ENCODE assay signal across 8 mouse cellular contexts in genomic region chr6:128437288-128437687, GRCm38 (mm10). TPM values are rescaled to one million over a fixed set of nuclear protein-coding genes. Genes with fewer than 3 reads are reported as not detected.
A peak's percentile ranks its signal among the peaks of the same experiment; 100 is the strongest.
DNase-seq lines count a peak whose midpoint lies in the region; ATAC-seq and TF ChIP-seq lines count a peak whose summit lies in the region.

No protein-coding gene starts in this region.

- peak overlapping the region; percentile 96 for H3K9ac ChIP-seq in heart, embryonic 15.5 days
- peak overlapping the region; percentile 87 for H3K9ac ChIP-seq in MEL (ENCODE audit: control insufficient read depth, low read depth, low read length, poor library complexity, severe bottlenecking)
- peak overlapping the region; percentile 96 for H3K9ac ChIP-seq in hindbrain, embryonic 11.5 days (ENCODE audit: low read depth, low read length)
- H3K9ac ChIP-seq in midbrain, embryonic 11.5 days (ENCODE audit: low read length): peak overlapping the region; percentile 97

- DNase-seq in heart, postnatal 10 days: no peak
- DNase-seq in MEL (ENCODE audit: low read depth, low spot score): peak; percentile 73
- no peak for DNase-seq in hindbrain, embryonic 11.5 days (ENCODE audit: low spot score)
- no peak for DNase-seq in midbrain, embryonic 11.5 days (ENCODE audit: low spot score, missing footprints)
- DNase-seq in ovary, postnatal 36 days (ENCODE audit: low spot score): no peak
- no peak for DNase-seq in ovary, postnatal 10 days (ENCODE audit: low spot score)
- no peak for DNase-seq in layer of hippocampus, postnatal 10 days (ENCODE audit: low spot score in 2 of 2)

- H3K27me3 ChIP-seq in heart, embryonic 15.5 days: no peaks in the 10 kb centered on the region
- no peaks in the 10 kb centered on the region for H3K27me3 ChIP-seq in MEL (ENCODE audit: control insufficient read depth in 1 of 2, insufficient read depth in 2 of 2, low read length in 2 of 2)
- H3K27me3 ChIP-seq in hindbrain, embryonic 11.5 days (ENCODE audit: control insufficient read depth, insufficient read depth, low read length): no peaks in the 10 kb centered on the region
- no peaks in the 10 kb centered on the region for H3K27me3 ChIP-seq in midbrain, embryonic 11.5 days (ENCODE audit: control insufficient read depth, insufficient read depth, low read length)

- no peak for TF ChIP-seq RAD21 in MEL (IDR thresholded peaks at IDR 0.05; ENCODE audit: low read depth, low read length)

- TF ChIP-seq POLR2A in MEL (IDR thresholded peaks at IDR 0.05; ENCODE audit: control insufficient read depth in 1 of 2, insufficient read depth in 1 of 2, low read depth in 1 of 2, low read length in 2 of 2, poor library complexity in 1 of 2): 0 out of 4 replicates have a peak, but pooled peaks of 1 of the 2 experiments have one; percentile 51

- WGBS in heart, embryonic 15.5 days: 3% methylated on average over 10 of the region's 10 CpGs
- 7% methylated on average over 10 of the region's 10 CpGs for WGBS in hindbrain, embryonic 11.5 days
- 5% methylated on average over 10 of the region's 10 CpGs for WGBS in midbrain, embryonic 11.5 days

- H3K36me3 ChIP-seq in heart, embryonic 15.5 days: peaks cover 32% of the 10 kb centered on the region
- H3K36me3 ChIP-seq in MEL (ENCODE audit: control insufficient read depth in 1 of 2, insufficient read depth in 2 of 2, low read length in 2 of 2): peaks cover 19 to 20% of the 10 kb centered on the region in 2 experiments
- H3K36me3 ChIP-seq in hindbrain, embryonic 11.5 days (ENCODE audit: control insufficient read depth, insufficient read depth, low read length): peaks cover 22% of the 10 kb centered on the region
- H3K36me3 ChIP-seq in midbrain, embryonic 11.5 days (ENCODE audit: control insufficient read depth, insufficient read depth, low read length): peaks cover 34% of the 10 kb centered on the region

- TF ChIP-seq CTCF in MEL (IDR thresholded peaks at IDR 0.05 in 2 of 3, conservative IDR thresholded peaks at IDR 0.05 in 1 of 3; ENCODE audit: control insufficient read depth in 1 of 3, insufficient read depth in 1 of 3, low read depth in 2 of 3, low read length in 3 of 3, poor library complexity in 1 of 3, severe bottlenecking in 1 of 3): no peak

- H3K27ac ChIP-seq in heart, embryonic 15.5 days: peak overlapping the region; percentile 95
- H3K27ac ChIP-seq in MEL (ENCODE audit: control insufficient read depth, low read depth, low read length): peak overlapping the region; percentile 58
- peak overlapping the region; percentile 86 for H3K27ac ChIP-seq in hindbrain, embryonic 11.5 days (ENCODE audit: low read depth, low read length)
- peak overlapping the region; percentile 83; the same call in 1 of the 2 replicates for H3K27ac ChIP-seq in midbrain, embryonic 11.5 days (ENCODE audit: low read depth, low read length)

- no peak; a peak in 1 of 4 replicates for TF ChIP-seq EP300 in MEL (IDR thresholded peaks at IDR 0.05; ENCODE audit: low read depth in 1 of 2, low read length in 2 of 2)

- intact Hi-C loops in heart, postnatal 10 days (cut with DNase I): loop anchor here (5.0 to 10.0 kb wide), 2 partner anchors 40 to 328 kb away; no protein-coding TSS in a partner anchor

- peaks cover 52% of the 10 kb centered on the region for H3K4me1 ChIP-seq in heart, embryonic 15.5 days (replicated peaks)
- H3K4me1 ChIP-seq in MEL (ENCODE audit: control insufficient read depth in 1 of 2, insufficient read depth in 2 of 2, low read length in 2 of 2): peaks cover 12 to 19% of the 10 kb centered on the region in 2 experiments
- peaks cover 2% of the 10 kb centered on the region; the same call in 1 of the 2 replicates for H3K4me1 ChIP-seq in hindbrain, embryonic 11.5 days (replicated peaks; ENCODE audit: control insufficient read depth, insufficient read depth, low read length)
- H3K4me1 ChIP-seq in midbrain, embryonic 11.5 days (ENCODE audit: control insufficient read depth, insufficient read depth, low read length): peaks cover 12% of the 10 kb centered on the region

- peak overlapping the region; percentile 85 for H3K4me2 ChIP-seq in heart, embryonic 15.5 days
- H3K4me2 ChIP-seq in hindbrain, embryonic 11.5 days (replicated peaks; ENCODE audit: low read depth, low read length): peak overlapping the region; percentile 60
- H3K4me2 ChIP-seq in midbrain, embryonic 11.5 days: peak overlapping the region; percentile 80

- H3K9me3 ChIP-seq in heart, embryonic 15.5 days (replicated peaks): no peaks in the 10 kb centered on the region
- H3K9me3 ChIP-seq in MEL (replicated peaks; ENCODE audit: insufficient read depth, low read length): no peaks in the 10 kb centered on the region
- H3K9me3 ChIP-seq in hindbrain, embryonic 11.5 days (ENCODE audit: control insufficient read depth, low read length): no peaks in the 10 kb centered on the region
- H3K9me3 ChIP-seq in midbrain, embryonic 11.5 days (ENCODE audit: control insufficient read depth, low read length): no peaks in the 10 kb centered on the region

- peaks cover 19% of the 10 kb centered on the region for H3K79me2 ChIP-seq in MEL (ENCODE audit: control insufficient read depth, insufficient read depth, low read length, poor library complexity)

- ATAC-seq in heart, embryonic 15.5 days (replicated peaks; ENCODE audit: insufficient number of reproducible peaks, insufficient read depth, low FRiP score, low read depth): no peak
- no peak for ATAC-seq in hindbrain, embryonic 11.5 days (ENCODE audit: low FRiP score)
- no peak for ATAC-seq in midbrain, embryonic 11.5 days (ENCODE audit: low FRiP score)

- peak overlapping the region; percentile 91 for H3K4me3 ChIP-seq in heart, embryonic 15.5 days
- H3K4me3 ChIP-seq in MEL (ENCODE audit: control insufficient read depth in 1 of 2, insufficient read depth in 1 of 2, low read depth in 2 of 2, low read length in 2 of 2): peak overlapping the region; percentile 92 to 99
- peak overlapping the region; percentile 97 for H3K4me3 ChIP-seq in hindbrain, embryonic 11.5 days (ENCODE audit: low read depth, low read length)
- peak overlapping the region; percentile 97 for H3K4me3 ChIP-seq in midbrain, embryonic 11.5 days (ENCODE audit: low read depth, low read length)

TF ChIP-seq in MEL, 35 proteins besides CTCF, POLR2A, EP300 and RAD21 (continues in another document):
- TF ChIP-seq MAZ (IDR thresholded peaks at IDR 0.05; ENCODE audit: low read depth, low read length): 0 out of 2 replicates have a peak, but pooled peaks have one; percentile 47
- TF ChIP-seq USF2 (IDR thresholded peaks at IDR 0.05; ENCODE audit: borderline replicate concordance in 1 of 2, insufficient read depth in 1 of 2, low read depth in 1 of 2, low read length in 2 of 2): no peak
- no peak for TF ChIP-seq MEF2A (IDR thresholded peaks at IDR 0.05; ENCODE audit: extremely low read depth, insufficient replicate concordance, low read depth, low read length, poor library complexity, severe bottlenecking)
- TF ChIP-seq MAX (IDR thresholded peaks at IDR 0.05; ENCODE audit: low read length): peak; percentile 67
- TF ChIP-seq E2F4 (IDR thresholded peaks at IDR 0.05; ENCODE audit: borderline replicate concordance, low read depth, low read length): peak; percentile 47; the same call in 1 of the 2 replicates
- TF ChIP-seq UBTF (IDR thresholded peaks at IDR 0.05; ENCODE audit: borderline replicate concordance, insufficient read depth, low read depth, low read length): no peak
- no peak for TF ChIP-seq CHD1 (IDR thresholded peaks at IDR 0.05; ENCODE audit: low read depth, low read length)
- TF ChIP-seq ZKSCAN1 (IDR thresholded peaks at IDR 0.05; ENCODE audit: low read depth, low read length): no peak
- TF ChIP-seq GATA1 (IDR thresholded peaks at IDR 0.05; ENCODE audit: low read depth, low read length): 0 out of 2 replicates have a peak, but pooled peaks have one; percentile 48
- TF ChIP-seq USF1 (IDR thresholded peaks at IDR 0.05; ENCODE audit: low read depth, low read length): no peak
- peak; percentile 62 for TF ChIP-seq MXI1 (IDR thresholded peaks at IDR 0.05; ENCODE audit: low read depth, low read length)
- TF ChIP-seq TAL1 (IDR thresholded peaks at IDR 0.05; ENCODE audit: low read length): no peak
- no peak for TF ChIP-seq ETS1 (IDR thresholded peaks at IDR 0.05; ENCODE audit: low read depth, low read length)
- no peak for TF ChIP-seq POLR2AphosphoS2 (IDR thresholded peaks at IDR 0.05; ENCODE audit: low read length)
- TF ChIP-seq SMC3 (IDR thresholded peaks at IDR 0.05; ENCODE audit: low read depth, low read length): no peak

RNA-seq across cellular contexts. Expression of gene Fkbp4, which starts 1.2 kb away (rescaled TPM):
- polyA plus RNA-seq in heart, embryonic 15.5 days (2015; fragmentation: Nextera tagmentation; extraction: Ambion mirVana): 245 and 276 TPM in 2 replicates
- 100 to 1,000 TPM; 202 to 247 TPM for total RNA-seq in heart, postnatal 10 days (2021)
- total RNA-seq in MEL (2012; rRNA removed): 332 and 333 TPM in 2 replicates
- polyA plus RNA-seq in MEL (2012; ENCODE audit: insufficient read depth in 1 of 2, insufficient read length in 2 of 2, low read depth in 1 of 2, low replicate concordance in 2 of 2, missing spikeins in 1 of 2): 100 to 1,000 TPM; 426 to 934 TPM
- 434 and 533 TPM in 2 replicates for polyA plus RNA-seq in hindbrain, embryonic 11.5 days (2014; fragmentation: Nextera tagmentation; extraction: Ambion mirVana)
- 559 and 584 TPM in 2 replicates for polyA plus RNA-seq in midbrain, embryonic 11.5 days (2014; fragmentation: Nextera tagmentation; extraction: Ambion mirVana)
- total RNA-seq in layer of hippocampus, postnatal 10 days (2021): 100 to 1,000 TPM; 117 to 118 TPM

RNA-seq across cellular contexts. Expression of gene Itfg2, which starts 12.6 kb away (rescaled TPM):
- 21.8 and 33.7 TPM in 2 replicates for polyA plus RNA-seq in heart, embryonic 15.5 days (2015; fragmentation: Nextera tagmentation; extraction: Ambion mirVana)
- 10 to 100 TPM; 21.5 to 30.8 TPM for total RNA-seq in heart, postnatal 10 days (2021)
- 16.6 and 17.8 TPM in 2 replicates for total RNA-seq in MEL (2012; rRNA removed)
- polyA plus RNA-seq in MEL (2012; ENCODE audit: insufficient read depth in 1 of 2, insufficient read length in 2 of 2, low read depth in 1 of 2, low replicate concordance in 2 of 2, missing spikeins in 1 of 2): 10 to 100 TPM in 1 of 2 experiments, not detected in 1; 44.8 TPM
- 28.4 and 32.2 TPM in 2 replicates for polyA plus RNA-seq in hindbrain, embryonic 11.5 days (2014; fragmentation: Nextera tagmentation; extraction: Ambion mirVana)
- 26.3 and 27.2 TPM in 2 replicates for polyA plus RNA-seq in midbrain, embryonic 11.5 days (2014; fragmentation: Nextera tagmentation; extraction: Ambion mirVana)
- total RNA-seq in layer of hippocampus, postnatal 10 days (2021): 10 to 100 TPM; 21.9 to 23.8 TPM

RNA-seq across cellular contexts. Expression of gene Nrip2, which starts 38.2 kb away (rescaled TPM):
- 2.3 and 4.0 TPM in 2 replicates for polyA plus RNA-seq in heart, embryonic 15.5 days (2015; fragmentation: Nextera tagmentation; extraction: Ambion mirVana)
- total RNA-seq in heart, postnatal 10 days (2021): 1 to 10 TPM; 3.6 TPM
- 0.04 TPM in 1 of 2 replicates, not detected in the other for total RNA-seq in MEL (2012; rRNA removed)
- under 1 TPM in 1 of 2 experiments, not detected in 1; 0.86 TPM for polyA plus RNA-seq in MEL (2012; ENCODE audit: insufficient read depth in 1 of 2, insufficient read length in 2 of 2, low read depth in 1 of 2, low replicate concordance in 2 of 2, missing spikeins in 1 of 2)
- 2.4 and 3.1 TPM in 2 replicates for polyA plus RNA-seq in hindbrain, embryonic 11.5 days (2014; fragmentation: Nextera tagmentation; extraction: Ambion mirVana)
- polyA plus RNA-seq in midbrain, embryonic 11.5 days (2014; fragmentation: Nextera tagmentation; extraction: Ambion mirVana): 2.2 and 2.7 TPM in 2 replicates
- 1 to 10 TPM; 5.2 to 5.3 TPM for total RNA-seq in layer of hippocampus, postnatal 10 days (2021)
